Mouse (Mus musculus): Measurements from ENCODE around the gene Haus3. TPM values are rescaled to one million over a fixed set of nuclear protein-coding genes. Genes with fewer than 3 reads are reported as not detected.

Gene Haus3
- polyA plus RNA-seq, 1 experiment from 2014 or later = 52.5 TPM

- WGBS = 92% methylated on average over 3 of the region's 3 CpGs
- Histone ChIP-seq H3K27ac (no peak overlapping the region), H3K36me3 (no peaks in the 10 kb centered on the region), H3K4me1 (replicated peaks) (no peaks in the 10 kb centered on the region), H3K9me3 (no peaks in the 10 kb centered on the region), H3K27me3 (no peaks in the 10 kb centered on the region), H3K4me2 (no peak overlapping the region), H3K9ac (replicated peaks) (no peak overlapping the region), H3K4me3 (replicated peaks) (no peak overlapping the region)
- ATAC-seq (ENCODE audit: insufficient number of reproducible peaks, insufficient read depth, low FRiP score, low TSS enrichment, low read depth) = no peak
These were observed 50.0 kb downstream of the Haus3 start for GRCm38 (mm10) chr5:34119121-34119856.

- no peak overlapping the region for H3K4me3 ChIP-seq (replicated peaks)
- H3K27me3 ChIP-seq = no peaks in the 10 kb centered on the region; the same call in 1 of the 2 replicates
- no peaks in the 10 kb centered on the region for H3K4me1 ChIP-seq (replicated peaks)
- H3K9me3 ChIP-seq = no peaks in the 10 kb centered on the region
- no peak overlapping the region for H3K27ac ChIP-seq
- no peaks in the 10 kb centered on the region for H3K36me3 ChIP-seq
- ATAC-seq (ENCODE audit: insufficient number of reproducible peaks, insufficient read depth, low FRiP score, low TSS enrichment, low read depth) = no peak
- WGBS = 81% methylated on average over 1 of the region's 1 CpGs
- H3K4me2 ChIP-seq = no peak overlapping the region
- no peak overlapping the region for H3K9ac ChIP-seq (replicated peaks)
These were observed 63.6 kb downstream of the Haus3 start for GRCm38 (mm10) chr5:34105681-34106080.

Other genes starting within 250 kb of the Haus3 start
- 69.0 and 76.8 TPM in 2 replicates for gene Nelfa, start 233.1 kb downstream of the Haus3 start, polyA plus RNA-seq (2016; fragmentation: Nextera tagmentation; extraction: Ambion mirVana)
- 186 and 197 TPM in 2 replicates for gene Gm1673, start 186.1 kb downstream of the Haus3 start, polyA plus RNA-seq (2016; fragmentation: Nextera tagmentation; extraction: Ambion mirVana)
- gene Nat8l, start 173.5 kb downstream of the Haus3 start, polyA plus RNA-seq (2016; fragmentation: Nextera tagmentation; extraction: Ambion mirVana) = 0.13 and 0.20 TPM in 2 replicates
- 1.3 and 1.4 TPM in 2 replicates for gene Poln, start 79 bp downstream of the Haus3 start, polyA plus RNA-seq (2016; fragmentation: Nextera tagmentation; extraction: Ambion mirVana)
- gene Mxd4, start 18.2 kb upstream of the Haus3 start, polyA plus RNA-seq (2016; fragmentation: Nextera tagmentation; extraction: Ambion mirVana) = 29.3 and 35.9 TPM in 2 replicates
- 1.4 and 2.0 TPM in 2 replicates for gene Zfyve28, start 118.9 kb upstream of the Haus3 start, polyA plus RNA-seq (2016; fragmentation: Nextera tagmentation; extraction: Ambion mirVana)
- not detected in 2 replicates for gene Cfap99, start 119.1 kb upstream of the Haus3 start, polyA plus RNA-seq (2016; fragmentation: Nextera tagmentation; extraction: Ambion mirVana)
- 181 TPM in 2 replicates for gene Rnf4, start 166.8 kb upstream of the Haus3 start, polyA plus RNA-seq (2016; fragmentation: Nextera tagmentation; extraction: Ambion mirVana)
- gene Fam193a, start 200.4 kb upstream of the Haus3 start, polyA plus RNA-seq (2016; fragmentation: Nextera tagmentation; extraction: Ambion mirVana) = 13.7 and 19.8 TPM in 2 replicates